ENCODE assay signal across 36 mouse cellular contexts in the genomic region with DNA sequence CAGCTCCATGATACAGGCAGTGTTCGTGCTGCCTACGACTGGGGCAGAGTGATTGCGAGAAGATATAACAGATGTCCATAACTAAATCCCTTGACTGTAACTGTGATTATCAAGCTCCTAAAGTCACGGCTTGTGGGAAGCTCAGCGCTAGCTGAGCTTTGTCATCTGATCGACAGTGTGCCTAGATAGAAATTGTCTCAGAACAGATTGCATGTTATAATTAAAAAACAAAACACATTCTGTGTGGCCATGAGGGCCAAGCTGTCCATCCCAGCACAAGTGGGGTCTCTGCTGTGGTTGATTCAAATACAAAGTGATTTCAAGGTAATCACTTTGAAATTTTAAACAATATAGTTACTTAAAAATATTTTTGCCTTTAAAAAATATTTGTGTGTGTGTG. TPM values are rescaled to one million over a fixed set of nuclear protein-coding genes. Genes with fewer than 3 reads are reported as not detected.
"Had no signal": no experiment of that assay in that cellular context is flagged by ENCODE, and none has a peak within 500 bp of the region (broad histone marks: within the 10 kb centered on the region; RNA-seq: fewer than 3 reads in every experiment).

No protein-coding gene starts in this region.

- H3K4me1 ChIP-seq: liver, embryonic 12.5 days; liver, embryonic 13.5 days; liver, embryonic 15.5 days; lung, embryonic 15.5 days; megakaryocyte, embryonic 14.5 days had no signal

- H3K36me3 ChIP-seq: limb, embryonic 10.5 days; limb, embryonic 12.5 days; limb, embryonic 13.5 days; limb, embryonic 15.5 days; liver, embryonic 12.5 days; liver, embryonic 13.5 days; liver, embryonic 15.5 days; lung, embryonic 15.5 days; midbrain, embryonic 10.5 days; midbrain, embryonic 12.5 days; midbrain, embryonic 13.5 days; midbrain, embryonic 15.5 days; neural tube, embryonic 12.5 days had no signal

- H3K9me3 ChIP-seq: limb, embryonic 10.5 days; limb, embryonic 12.5 days; limb, embryonic 13.5 days; limb, embryonic 15.5 days; liver, embryonic 12.5 days; liver, embryonic 13.5 days; liver, embryonic 15.5 days; lung, embryonic 15.5 days; midbrain, embryonic 10.5 days; midbrain, embryonic 12.5 days; midbrain, embryonic 13.5 days; midbrain, embryonic 15.5 days; neural tube, embryonic 12.5 days had no signal

- H3K27me3 ChIP-seq: limb, embryonic 12.5 days; limb, embryonic 13.5 days; limb, embryonic 15.5 days; liver, embryonic 12.5 days; liver, embryonic 13.5 days; liver, embryonic 15.5 days; lung, embryonic 15.5 days; megakaryocyte, embryonic 14.5 days; midbrain, embryonic 12.5 days; midbrain, embryonic 13.5 days; midbrain, embryonic 15.5 days; neural tube, embryonic 12.5 days had no signal

- DNase-seq: left cerebral cortex, postnatal 4 days; liver; liver, embryonic 13.5 days; liver, postnatal 0 days; lung, adult 18-20 months; lung, adult 2 months; lung, embryonic 14.5 days; lung, postnatal 10 days; lung, postnatal 14 days; lung, postnatal 36 days; lung, postnatal 4 days; midbrain, embryonic 14.5 days had no signal

- H3K27ac ChIP-seq: limb, embryonic 10.5 days; limb, embryonic 12.5 days; limb, embryonic 13.5 days; limb, embryonic 15.5 days; liver, embryonic 12.5 days; liver, embryonic 13.5 days; liver, embryonic 14.5 days; liver, embryonic 15.5 days; lung, embryonic 15.5 days; macrophage; midbrain, embryonic 10.5 days; midbrain, embryonic 12.5 days; midbrain, embryonic 13.5 days; midbrain, embryonic 15.5 days; neural tube, embryonic 12.5 days had no signal

- H3K4me2 ChIP-seq: limb, embryonic 12.5 days; limb, embryonic 13.5 days; limb, embryonic 15.5 days; liver, embryonic 11.5 days; liver, embryonic 12.5 days; liver, embryonic 13.5 days; liver, embryonic 15.5 days; lung, embryonic 14.5 days; lung, embryonic 15.5 days; midbrain, embryonic 11.5 days; midbrain, embryonic 12.5 days; midbrain, embryonic 13.5 days; midbrain, embryonic 15.5 days; neural tube, embryonic 12.5 days had no signal

- H3K9ac ChIP-seq: limb, embryonic 12.5 days; limb, embryonic 13.5 days; limb, embryonic 15.5 days; liver, embryonic 12.5 days; liver, embryonic 13.5 days; liver, embryonic 14.5 days; liver, embryonic 15.5 days; liver, postnatal 0 days; lung, embryonic 14.5 days; lung, embryonic 15.5 days; midbrain, embryonic 12.5 days; midbrain, embryonic 13.5 days; midbrain, embryonic 15.5 days; neural tube, embryonic 12.5 days had no signal

- H3K4me3 ChIP-seq: limb, embryonic 10.5 days; limb, embryonic 12.5 days; limb, embryonic 13.5 days; limb, embryonic 15.5 days; liver, embryonic 12.5 days; liver, embryonic 13.5 days; liver, embryonic 15.5 days; lung, embryonic 15.5 days; megakaryocyte, embryonic 14.5 days; midbrain, embryonic 10.5 days; midbrain, embryonic 12.5 days; midbrain, embryonic 13.5 days; midbrain, embryonic 15.5 days; myocyte; neural tube, embryonic 12.5 days had no signal

- ATAC-seq: liver, embryonic 12.5 days; liver, postnatal 0 days; lung, postnatal 0 days; midbrain, embryonic 13.5 days; midbrain, embryonic 15.5 days; midbrain, embryonic 16.5 days had no signal

RNA-seq across cellular contexts. Expression of gene Dclk3, which starts 26.8 kb away (rescaled TPM):
- total RNA-seq: megakaryocyte progenitor cell, adult 5-6 weeks; megakaryocyte, adult 5-6 weeks; megakaryocyte-erythroid progenitor cell, adult 5-6 weeks; monocyte, adult 5-6 weeks had no signal
- polyA plus RNA-seq: liver, embryonic 13.5 days; liver, embryonic 15.5 days; lung, embryonic 14.5 days; macrophage; myocyte had no signal
